Mouse (Mus musculus): ENCODE results near the gene Atl3. TPM values are rescaled to one million over a fixed set of nuclear protein-coding genes. Genes with fewer than 3 reads are reported as not detected.

Gene Atl3
- polyA plus RNA-seq, 1 experiment from 2014 or later: 6.7 TPM

- Histone ChIP-seq H3K4me2 (ENCODE audit: low read length) (no peak overlapping the region), H3K27me3 (replicated peaks; ENCODE audit: control insufficient read depth, insufficient read depth, low read length) (no peaks in the 10 kb centered on the region), H3K4me3 (replicated peaks; ENCODE audit: low read length) (no peak overlapping the region), H3K9me3 (ENCODE audit: control insufficient read depth, low read length) (no peaks in the 10 kb centered on the region), H3K27ac (ENCODE audit: low read length) (no peak overlapping the region), H3K36me3 (ENCODE audit: control insufficient read depth, insufficient read depth) (no peaks in the 10 kb centered on the region), H3K9ac (replicated peaks; ENCODE audit: low read depth, low read length) (no peak overlapping the region), H3K4me1 (replicated peaks; ENCODE audit: control insufficient read depth, insufficient read depth, low read length) (no peaks in the 10 kb centered on the region)
- WGBS: 79% methylated on average over 1 of the region's 1 CpGs
- no peak for ATAC-seq
These were observed 70.6 kb downstream of the Atl3 start for GRCm38 (mm10) chr19:7564457-7564856.

GRCm38 (mm10) chr19:7566826-7567225 lies 73.0 kb downstream of the Atl3 start:
- no peak for ATAC-seq
- H3K36me3 ChIP-seq (ENCODE audit: control insufficient read depth, insufficient read depth): no peaks in the 10 kb centered on the region
- H3K9me3 ChIP-seq (ENCODE audit: control insufficient read depth, low read length): no peaks in the 10 kb centered on the region
- H3K4me3 ChIP-seq (replicated peaks; ENCODE audit: low read length): no peak overlapping the region
- H3K4me2 ChIP-seq (ENCODE audit: low read length): no peak overlapping the region
- H3K27ac ChIP-seq (ENCODE audit: low read length): no peak overlapping the region
- no peak overlapping the region for H3K9ac ChIP-seq (replicated peaks; ENCODE audit: low read depth, low read length)
- WGBS: 53% methylated on average over 3 of the region's 3 CpGs
- H3K27me3 ChIP-seq (replicated peaks; ENCODE audit: control insufficient read depth, insufficient read depth, low read length): no peaks in the 10 kb centered on the region
- H3K4me1 ChIP-seq (replicated peaks; ENCODE audit: control insufficient read depth, insufficient read depth, low read length): no peaks in the 10 kb centered on the region

DNA sequence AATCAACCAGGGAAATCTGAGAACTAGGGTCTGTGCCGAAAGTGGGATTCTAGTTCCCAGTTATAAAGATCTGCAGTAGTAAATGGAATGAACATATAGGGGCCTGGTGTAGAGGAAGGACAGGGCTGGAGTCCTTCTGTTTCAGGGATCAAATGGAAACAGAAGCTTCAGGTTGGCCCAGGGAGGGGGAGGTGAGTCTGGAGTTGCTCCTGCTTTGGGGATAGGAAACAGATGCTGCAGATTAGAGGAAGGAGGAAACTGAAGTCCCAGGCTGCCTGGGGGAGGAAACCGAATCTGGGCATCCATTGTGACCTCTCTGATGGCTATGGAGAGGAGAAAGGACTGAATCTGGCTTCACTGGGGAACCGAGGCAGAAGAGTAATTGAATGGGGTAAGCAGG lies 74.5 kb downstream of the Atl3 start:
- H3K36me3 ChIP-seq (ENCODE audit: control insufficient read depth, insufficient read depth): no peaks in the 10 kb centered on the region
- H3K4me1 ChIP-seq (replicated peaks; ENCODE audit: control insufficient read depth, insufficient read depth, low read length): no peaks in the 10 kb centered on the region
- H3K9ac ChIP-seq (replicated peaks; ENCODE audit: low read depth, low read length): no peak overlapping the region
- no peaks in the 10 kb centered on the region for H3K9me3 ChIP-seq (ENCODE audit: control insufficient read depth, low read length)
- no peak overlapping the region for H3K4me3 ChIP-seq (replicated peaks; ENCODE audit: low read length)
- no peak overlapping the region for H3K4me2 ChIP-seq (ENCODE audit: low read length)
- 66% methylated on average over 3 of the region's 3 CpGs for WGBS
- H3K27me3 ChIP-seq (replicated peaks; ENCODE audit: control insufficient read depth, insufficient read depth, low read length): no peaks in the 10 kb centered on the region
- no peak overlapping the region for H3K27ac ChIP-seq (ENCODE audit: low read length)
- no peak for ATAC-seq

GRCm38 (mm10) chr19:7569650-7570049 lies 75.8 kb downstream of the Atl3 start:
- no peak overlapping the region for H3K4me2 ChIP-seq (ENCODE audit: low read length)
- no peak overlapping the region for H3K9ac ChIP-seq (replicated peaks; ENCODE audit: low read depth, low read length)
- ATAC-seq: no peak
- H3K4me3 ChIP-seq (replicated peaks; ENCODE audit: low read length): no peak overlapping the region
- no peak overlapping the region for H3K27ac ChIP-seq (ENCODE audit: low read length)
- H3K27me3 ChIP-seq (replicated peaks; ENCODE audit: control insufficient read depth, insufficient read depth, low read length): no peaks in the 10 kb centered on the region
- 89% methylated on average over 5 of the region's 5 CpGs for WGBS
- no peaks in the 10 kb centered on the region for H3K36me3 ChIP-seq (ENCODE audit: control insufficient read depth, insufficient read depth)
- H3K4me1 ChIP-seq (replicated peaks; ENCODE audit: control insufficient read depth, insufficient read depth, low read length): no peaks in the 10 kb centered on the region
- H3K9me3 ChIP-seq (ENCODE audit: control insufficient read depth, low read length): no peaks in the 10 kb centered on the region

DNA sequence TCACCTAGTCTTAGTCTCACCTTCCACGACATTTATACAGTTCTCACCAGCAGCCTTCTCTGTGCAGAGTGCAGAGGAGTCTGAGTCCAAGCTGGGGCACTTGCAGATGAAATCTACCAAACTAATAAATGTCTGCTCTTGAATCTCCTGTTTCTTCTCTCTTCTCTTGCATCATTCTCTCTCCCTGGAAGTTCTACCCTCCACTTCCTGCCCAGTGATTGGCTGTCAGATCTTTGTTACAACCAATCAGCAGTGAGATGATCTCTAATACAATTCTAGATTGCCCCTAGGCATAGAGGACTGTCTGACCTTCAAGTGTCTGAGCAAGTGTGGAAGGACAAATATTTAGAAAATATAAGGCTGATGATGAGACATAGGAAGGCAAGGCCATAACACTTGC lies 82.3 kb downstream of the Atl3 start:
- 77% methylated on average over 1 of the region's 1 CpGs for WGBS
- no peaks in the 10 kb centered on the region for H3K36me3 ChIP-seq (ENCODE audit: control insufficient read depth, insufficient read depth)
- H3K27me3 ChIP-seq (replicated peaks; ENCODE audit: control insufficient read depth, insufficient read depth, low read length): no peaks in the 10 kb centered on the region
- H3K4me2 ChIP-seq (ENCODE audit: low read length): no peak overlapping the region
- no peaks in the 10 kb centered on the region for H3K9me3 ChIP-seq (ENCODE audit: control insufficient read depth, low read length)
- H3K27ac ChIP-seq (ENCODE audit: low read length): no peak overlapping the region
- ATAC-seq: no peak
- no peak overlapping the region for H3K9ac ChIP-seq (replicated peaks; ENCODE audit: low read depth, low read length)
- no peaks in the 10 kb centered on the region for H3K4me1 ChIP-seq (replicated peaks; ENCODE audit: control insufficient read depth, insufficient read depth, low read length)
- H3K4me3 ChIP-seq (replicated peaks; ENCODE audit: low read length): no peak overlapping the region

DNA sequence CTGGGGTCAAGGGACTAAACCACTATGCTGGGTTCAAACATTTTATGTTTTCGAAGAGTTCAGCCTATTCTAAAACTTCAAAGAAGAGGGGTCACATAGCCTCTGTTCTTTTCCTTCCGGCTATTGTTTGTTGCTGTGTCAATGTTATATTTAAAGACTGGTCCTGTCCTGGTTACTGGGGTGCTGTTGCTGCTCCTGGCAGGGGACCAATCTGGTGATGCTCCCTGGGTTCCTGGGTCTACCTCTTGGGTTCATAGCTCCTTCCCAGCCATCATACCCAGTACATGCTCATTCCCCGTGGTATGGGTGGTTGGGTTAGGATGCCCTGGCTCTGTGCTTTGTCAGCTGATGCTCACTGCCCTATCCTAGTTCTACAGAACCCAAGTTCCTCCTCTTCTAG lies 83.9 kb downstream of the Atl3 start:
- no peak overlapping the region for H3K4me3 ChIP-seq (replicated peaks; ENCODE audit: low read length)
- no peaks in the 10 kb centered on the region for H3K9me3 ChIP-seq (ENCODE audit: control insufficient read depth, low read length)
- no peak overlapping the region for H3K9ac ChIP-seq (replicated peaks; ENCODE audit: low read depth, low read length)
- H3K36me3 ChIP-seq (ENCODE audit: control insufficient read depth, insufficient read depth): no peaks in the 10 kb centered on the region
- ATAC-seq: no peak
- no peaks in the 10 kb centered on the region for H3K27me3 ChIP-seq (replicated peaks; ENCODE audit: control insufficient read depth, insufficient read depth, low read length)
- WGBS: 86% methylated on average over 3 of the region's 3 CpGs
- H3K27ac ChIP-seq (ENCODE audit: low read length): no peak overlapping the region
- no peak overlapping the region for H3K4me2 ChIP-seq (ENCODE audit: low read length)
- H3K4me1 ChIP-seq (replicated peaks; ENCODE audit: control insufficient read depth, insufficient read depth, low read length): no peaks in the 10 kb centered on the region

DNA sequence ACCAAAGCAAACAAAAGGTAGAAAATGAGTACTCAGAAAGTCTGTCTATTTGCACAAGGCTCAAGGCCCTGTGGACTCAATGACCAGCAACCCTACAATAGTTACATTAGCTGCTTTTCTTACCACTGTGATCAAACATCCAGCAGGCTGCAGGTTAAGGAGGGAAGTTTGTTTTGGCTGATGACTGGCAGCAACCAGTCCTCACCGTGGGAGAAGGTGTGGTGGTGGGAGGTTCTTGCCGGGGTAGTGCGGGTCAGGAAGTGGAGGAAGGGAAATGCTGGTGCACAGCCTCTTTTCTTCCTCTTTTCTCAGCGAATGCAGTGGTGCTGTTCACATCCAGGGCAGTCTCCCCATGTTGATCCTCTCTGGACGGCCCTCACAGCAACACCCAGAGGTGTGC lies 87.2 kb downstream of the Atl3 start:
- no peak for ATAC-seq
- Histone ChIP-seq H3K4me2 (ENCODE audit: low read length) (no peak overlapping the region), H3K36me3 (ENCODE audit: control insufficient read depth, insufficient read depth) (no peaks in the 10 kb centered on the region), H3K9ac (replicated peaks; ENCODE audit: low read depth, low read length) (no peak overlapping the region), H3K4me1 (replicated peaks; ENCODE audit: control insufficient read depth, insufficient read depth, low read length) (no peaks in the 10 kb centered on the region), H3K27me3 (replicated peaks; ENCODE audit: control insufficient read depth, insufficient read depth, low read length) (no peaks in the 10 kb centered on the region), H3K9me3 (ENCODE audit: control insufficient read depth, low read length) (no peaks in the 10 kb centered on the region), H3K27ac (ENCODE audit: low read length) (no peak overlapping the region), H3K4me3 (replicated peaks; ENCODE audit: low read length) (no peak overlapping the region)
- WGBS: 80% methylated on average over 5 of the region's 5 CpGs

GRCm38 (mm10) chr19:7583101-7583500 lies 89.3 kb downstream of the Atl3 start:
- no peak overlapping the region for H3K4me2 ChIP-seq (ENCODE audit: low read length)
- H3K36me3 ChIP-seq (ENCODE audit: control insufficient read depth, insufficient read depth): no peaks in the 10 kb centered on the region
- H3K27ac ChIP-seq (ENCODE audit: low read length): no peak overlapping the region
- H3K9me3 ChIP-seq (ENCODE audit: control insufficient read depth, low read length): no peaks in the 10 kb centered on the region
- H3K4me1 ChIP-seq (replicated peaks; ENCODE audit: control insufficient read depth, insufficient read depth, low read length): no peaks in the 10 kb centered on the region
- ATAC-seq: no peak
- H3K9ac ChIP-seq (replicated peaks; ENCODE audit: low read depth, low read length): no peak overlapping the region
- 78% methylated on average over 7 of the region's 7 CpGs for WGBS
- H3K27me3 ChIP-seq (replicated peaks; ENCODE audit: control insufficient read depth, insufficient read depth, low read length): no peaks in the 10 kb centered on the region
- H3K4me3 ChIP-seq (replicated peaks; ENCODE audit: low read length): no peak overlapping the region

DNA sequence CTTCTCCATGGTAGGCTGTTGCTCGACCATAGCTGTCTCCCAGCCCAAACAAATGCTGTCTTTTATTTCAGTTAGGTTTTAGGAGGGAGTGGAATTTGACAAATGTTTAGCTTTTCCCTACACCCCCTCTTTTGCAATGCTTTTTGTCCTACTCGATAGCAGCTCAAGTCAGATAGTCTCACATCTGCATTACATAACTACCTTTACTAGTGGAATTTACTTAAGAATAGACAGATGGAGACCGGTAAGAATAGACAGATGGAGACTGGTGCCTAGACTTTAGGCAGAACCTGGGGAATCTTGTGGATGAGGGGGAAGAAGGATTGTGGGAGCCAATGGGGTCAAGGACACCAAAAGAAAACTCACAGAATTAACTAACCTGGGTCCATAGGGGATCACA lies 89.8 kb downstream of the Atl3 start:
- ATAC-seq: no peak
- H3K9me3 ChIP-seq (ENCODE audit: control insufficient read depth, low read length): no peaks in the 10 kb centered on the region
- H3K4me2 ChIP-seq (ENCODE audit: low read length): no peak overlapping the region
- H3K4me3 ChIP-seq (replicated peaks; ENCODE audit: low read length): no peak overlapping the region
- H3K27me3 ChIP-seq (replicated peaks; ENCODE audit: control insufficient read depth, insufficient read depth, low read length): no peaks in the 10 kb centered on the region
- H3K36me3 ChIP-seq (ENCODE audit: control insufficient read depth, insufficient read depth): no peaks in the 10 kb centered on the region
- no peak overlapping the region for H3K27ac ChIP-seq (ENCODE audit: low read length)
- no peak overlapping the region for H3K9ac ChIP-seq (replicated peaks; ENCODE audit: low read depth, low read length)
- no peaks in the 10 kb centered on the region for H3K4me1 ChIP-seq (replicated peaks; ENCODE audit: control insufficient read depth, insufficient read depth, low read length)
- WGBS: 72% methylated on average over 3 of the region's 3 CpGs

GRCm38 (mm10) chr19:7585279-7585678 lies 91.4 kb downstream of the Atl3 start:
- Histone ChIP-seq H3K9me3 (ENCODE audit: control insufficient read depth, low read length) (no peaks in the 10 kb centered on the region), H3K27me3 (replicated peaks; ENCODE audit: control insufficient read depth, insufficient read depth, low read length) (no peaks in the 10 kb centered on the region), H3K9ac (replicated peaks; ENCODE audit: low read depth, low read length) (no peak overlapping the region), H3K4me2 (ENCODE audit: low read length) (no peak overlapping the region), H3K4me3 (replicated peaks; ENCODE audit: low read length) (no peak overlapping the region), H3K36me3 (ENCODE audit: control insufficient read depth, insufficient read depth) (no peaks in the 10 kb centered on the region), H3K4me1 (replicated peaks; ENCODE audit: control insufficient read depth, insufficient read depth, low read length) (no peaks in the 10 kb centered on the region), H3K27ac (ENCODE audit: low read length) (no peak overlapping the region)
- ATAC-seq: no peak
- 81% methylated on average over 8 of the region's 8 CpGs for WGBS
